Mouse (Mus musculus) midbrain, embryonic 11.5 days (tissue): ENCODE measurements at regions not wholly inside any gene's neighbourhood (a gene's known extent, or its start where the extent isn't known, plus 50 kb on each side); places are given as distances from the start of the nearest gene placed in this dataset.

ENCODE experiments used
- ATAC-seq: fragments of 200-750 bp; cut with Nextera tagmentation; 2 replicates; pipeline ENCODE4 v1.8.0; 2017; ENCODE audit warnings: moderate TSS enrichment, moderate library complexity; ENCODE audit not compliant: low FRiP score
- DNase-seq: peaks from one replicate; pipeline ENCODE4 v3.0.0; 2015; ENCODE audit warnings: low spot score; ENCODE audit errors: missing footprints
- H3K27ac ChIP-seq: fragments of 300-500 bp; sonication (generic); 2 replicates; pipeline ENCODE4 v1.5.1; 2014; ENCODE audit warnings: low read depth, low read length
- H3K27me3 ChIP-seq: fragments of 300-500 bp; sonication (generic); 2 replicates; pipeline ENCODE4 v1.6.1; 2014; ENCODE audit warnings: mild to moderate bottlenecking, low read length, moderate library complexity, mixed read lengths; ENCODE audit not compliant: control insufficient read depth, insufficient read depth
- H3K36me3 ChIP-seq: fragments of 300-500 bp; sonication (generic); 2 replicates; pipeline ENCODE4 v1.6.1; 2014; ENCODE audit warnings: mild to moderate bottlenecking, low read length, moderate library complexity, mixed read lengths; ENCODE audit not compliant: control insufficient read depth, insufficient read depth
- H3K4me1 ChIP-seq: fragments of 300-500 bp; sonication (generic); 2 replicates; pipeline ENCODE4 v1.6.1; 2014; ENCODE audit warnings: low read length; ENCODE audit not compliant: control insufficient read depth, insufficient read depth
- H3K4me2 ChIP-seq: fragments of 300-500 bp; sonication (generic); 2 replicates; pipeline ENCODE4 v1.6.1; 2014; ENCODE audit warnings: mild to moderate bottlenecking, moderate library complexity
- H3K4me3 ChIP-seq: fragments of 300-500 bp; sonication (generic); 2 replicates; pipeline ENCODE4 v1.5.1; 2014; ENCODE audit warnings: low read depth, low read length
- H3K9ac ChIP-seq: fragments of 300-500 bp; sonication (generic); 2 replicates; pipeline ENCODE4 v1.6.1; 2014; ENCODE audit warnings: low read length
- H3K9me3 ChIP-seq: fragments of 300-500 bp; sonication (generic); 2 replicates; pipeline ENCODE4 v1.6.1; 2016; ENCODE audit warnings: low read length; ENCODE audit not compliant: control insufficient read depth
- WGBS: fragments of 180-500 bp; shearing (Covaris S2); extraction: QIAGEN DNeasy Blood & Tissue Kit; methylation state at CpG from one replicate; pipeline ENCODE4 v1.1.7; 2014; 5-methylcytosine and 5-hydroxymethylcytosine counted together

- no peak overlapping the region for H3K27ac ChIP-seq
- no peaks in the 10 kb centered on the region for H3K4me1 ChIP-seq
- no peaks in the 10 kb centered on the region for H3K27me3 ChIP-seq
- no peak for ATAC-seq
- H3K4me3 ChIP-seq: no peak overlapping the region
- WGBS: 89% methylated on average over 4 of the region's 4 CpGs
- no peaks in the 10 kb centered on the region for H3K36me3 ChIP-seq
- no peak for DNase-seq
- H3K9me3 ChIP-seq: no peaks in the 10 kb centered on the region
- no peak overlapping the region for H3K9ac ChIP-seq
- no peak overlapping the region for H3K4me2 ChIP-seq
Observed at GRCm38 (mm10) chr11:7592010-7592409, 378.3 kb upstream of the Igfbp3 start.

- Histone ChIP-seq H3K36me3 (no peaks in the 10 kb centered on the region), H3K27ac (no peak overlapping the region), H3K27me3 (no peaks in the 10 kb centered on the region), H3K9ac (no peak overlapping the region), H3K9me3 (no peaks in the 10 kb centered on the region), H3K4me1 (no peaks in the 10 kb centered on the region), H3K4me3 (no peak overlapping the region), H3K4me2 (no peak overlapping the region)
- DNase-seq (no peak), ATAC-seq (no peak)
- 89% methylated on average over 2 of the region's 2 CpGs for WGBS
Observed at GRCm38 (mm10) chr11:7583296-7583695, 369.6 kb upstream of the Igfbp3 start.

- H3K36me3 ChIP-seq: no peaks in the 10 kb centered on the region
- WGBS: 91% methylated on average over 1 of the region's 1 CpGs
- no peak overlapping the region for H3K4me2 ChIP-seq
- DNase-seq: no peak
- no peak overlapping the region for H3K4me3 ChIP-seq
- no peaks in the 10 kb centered on the region for H3K4me1 ChIP-seq
- ATAC-seq: no peak
- no peak overlapping the region for H3K27ac ChIP-seq
- H3K27me3 ChIP-seq: no peaks in the 10 kb centered on the region
- no peak overlapping the region for H3K9ac ChIP-seq
- no peaks in the 10 kb centered on the region for H3K9me3 ChIP-seq
Observed at GRCm38 (mm10) chr11:7568484-7568883, 354.8 kb upstream of the Igfbp3 start.

GRCm38 (mm10) chr11:7562029-7562428, 348.3 kb upstream of the Igfbp3 start:
- H3K4me3 ChIP-seq: no peak overlapping the region
- H3K9ac ChIP-seq: no peak overlapping the region
- DNase-seq: no peak
- no peak overlapping the region for H3K27ac ChIP-seq
- 53% methylated on average over 2 of the region's 2 CpGs for WGBS
- H3K4me1 ChIP-seq: no peaks in the 10 kb centered on the region
- no peaks in the 10 kb centered on the region for H3K27me3 ChIP-seq
- ATAC-seq: no peak
- H3K9me3 ChIP-seq: no peaks in the 10 kb centered on the region
- H3K4me2 ChIP-seq: no peak overlapping the region
- H3K36me3 ChIP-seq: no peaks in the 10 kb centered on the region

- 81% methylated on average over 1 of the region's 1 CpGs for WGBS
- Histone ChIP-seq H3K9ac (no peak overlapping the region), H3K36me3 (no peaks in the 10 kb centered on the region), H3K4me1 (no peaks in the 10 kb centered on the region), H3K4me3 (no peak overlapping the region), H3K9me3 (no peaks in the 10 kb centered on the region), H3K27ac (no peak overlapping the region), H3K4me2 (no peak overlapping the region), H3K27me3 (no peaks in the 10 kb centered on the region)
- no peak for ATAC-seq
- DNase-seq: no peak
Observed at GRCm38 (mm10) chr11:7561437-7561836, 347.7 kb upstream of the Igfbp3 start.

GRCm38 (mm10) chr11:7555613-7556274, 342.0 kb upstream of the Igfbp3 start:
- no peaks in the 10 kb centered on the region for H3K9me3 ChIP-seq
- no peaks in the 10 kb centered on the region for H3K4me1 ChIP-seq
- no peak overlapping the region for H3K4me2 ChIP-seq
- DNase-seq: no peak
- H3K27ac ChIP-seq: no peak overlapping the region
- H3K27me3 ChIP-seq: no peaks in the 10 kb centered on the region
- no peaks in the 10 kb centered on the region for H3K36me3 ChIP-seq
- no peak overlapping the region for H3K9ac ChIP-seq
- ATAC-seq: no peak
- no peak overlapping the region for H3K4me3 ChIP-seq
- 82% methylated on average over 6 of the region's 6 CpGs for WGBS

GRCm38 (mm10) chr11:7552154-7552553, 338.4 kb upstream of the Igfbp3 start:
- Histone ChIP-seq H3K27me3 (no peaks in the 10 kb centered on the region), H3K4me3 (no peak overlapping the region), H3K4me2 (no peak overlapping the region), H3K27ac (no peak overlapping the region), H3K9me3 (no peaks in the 10 kb centered on the region), H3K36me3 (no peaks in the 10 kb centered on the region), H3K9ac (no peak overlapping the region), H3K4me1 (no peaks in the 10 kb centered on the region)
- 83% methylated on average over 3 of the region's 3 CpGs for whole genome bisulfite sequencing
- ATAC-seq (no peak), DNase-seq (no peak)

GRCm38 (mm10) chr11:7547796-7548195, 334.1 kb upstream of the Igfbp3 start:
- H3K36me3 ChIP-seq: no peaks in the 10 kb centered on the region
- H3K4me3 ChIP-seq: no peak overlapping the region
- no peak overlapping the region for H3K27ac ChIP-seq
- ATAC-seq (no peak), DNase-seq (no peak)
- no peaks in the 10 kb centered on the region for H3K27me3 ChIP-seq
- no peaks in the 10 kb centered on the region for H3K9me3 ChIP-seq
- H3K4me2 ChIP-seq: no peak overlapping the region
- H3K9ac ChIP-seq: no peak overlapping the region
- WGBS: 82% methylated on average over 2 of the region's 2 CpGs
- H3K4me1 ChIP-seq: no peaks in the 10 kb centered on the region

- Histone ChIP-seq H3K4me1 (no peaks in the 10 kb centered on the region), H3K9me3 (no peaks in the 10 kb centered on the region), H3K36me3 (no peaks in the 10 kb centered on the region), H3K27me3 (no peaks in the 10 kb centered on the region), H3K27ac (no peak overlapping the region), H3K4me3 (no peak overlapping the region), H3K9ac (no peak overlapping the region), H3K4me2 (no peak overlapping the region)
- no peak for ATAC-seq
- WGBS: 87% methylated on average over 2 of the region's 2 CpGs
- no peak for DNase-seq
Observed at GRCm38 (mm10) chr11:7545621-7546020, 331.9 kb upstream of the Igfbp3 start.
